Mouse (Mus musculus): ENCODE results near the gene Nubp1.

Gene Nubp1

GRCm38 (mm10) chr16:10471950-10472349 is 60.2 kb downstream of the Nubp1 start:
- DNase-seq = no peak
